Mouse (Mus musculus): ENCODE measurements around the gene Tes. TPM values are rescaled to one million over a fixed set of nuclear protein-coding genes. Genes with fewer than 3 reads are reported as not detected.

Tes gene
- polyA plus RNA-seq, 1 experiment from 2014 or later, result 41.2 TPM

GRCm38 (mm10) chr6:17087485-17087884 is 22.5 kb downstream of the Tes start:
- DNase-seq (ENCODE audit: extremely low spot score, low spot score), result peak; percentile 62
- WGBS, result 72% methylated on average over 6 of the region's 6 CpGs
- Histone ChIP-seq H3K9me3 (no peaks in the 10 kb centered on the region), H3K27ac (no peak overlapping the region), H3K4me1 (no peaks in the 10 kb centered on the region), H3K36me3 (replicated peaks) (no peaks in the 10 kb centered on the region), H3K4me3 (no peak overlapping the region), H3K27me3 (ENCODE audit: poor library complexity, severe bottlenecking) (no peaks in the 10 kb centered on the region)

GRCm38 (mm10) chr6:17097301-17097700 is 32.4 kb downstream of the Tes start:
- Histone ChIP-seq H3K4me3 (no peak overlapping the region), H3K36me3 (replicated peaks) (peaks cover 21% of the 10 kb centered on the region), H3K9me3 (no peaks in the 10 kb centered on the region), H3K4me1 (no peaks in the 10 kb centered on the region), H3K27ac (no peak overlapping the region), H3K27me3 (ENCODE audit: poor library complexity, severe bottlenecking) (no peaks in the 10 kb centered on the region)
- WGBS, result 92% methylated on average over 8 of the region's 8 CpGs
- no peak for DNase-seq (ENCODE audit: extremely low spot score, low spot score)

- Histone ChIP-seq H3K36me3 (replicated peaks) (peaks cover 21% of the 10 kb centered on the region), H3K27ac (no peak overlapping the region), H3K27me3 (ENCODE audit: poor library complexity, severe bottlenecking) (no peaks in the 10 kb centered on the region), H3K9me3 (no peaks in the 10 kb centered on the region), H3K4me1 (no peaks in the 10 kb centered on the region), H3K4me3 (no peak overlapping the region)
- DNase-seq (ENCODE audit: extremely low spot score, low spot score), result no peak
- WGBS, result 91% methylated on average over 9 of the region's 9 CpGs
Measured at GRCm38 (mm10) chr6:17098559-17098958, 33.6 kb downstream of the Tes start.

GRCm38 (mm10) chr6:17099477-17100130 is 34.7 kb downstream of the Tes start:
- H3K4me3 ChIP-seq, result no peak overlapping the region
- H3K9me3 ChIP-seq, result no peaks in the 10 kb centered on the region
- no peak overlapping the region for H3K27ac ChIP-seq
- H3K27me3 ChIP-seq (ENCODE audit: poor library complexity, severe bottlenecking), result no peaks in the 10 kb centered on the region
- no peaks in the 10 kb centered on the region for H3K4me1 ChIP-seq
- no peak for DNase-seq (ENCODE audit: extremely low spot score, low spot score)
- WGBS, result 88% methylated on average over 25 of the region's 25 CpGs
- H3K36me3 ChIP-seq (replicated peaks), result peaks cover 21% of the 10 kb centered on the region

GRCm38 (mm10) chr6:17105714-17106113 is 40.8 kb downstream of the Tes start:
- Histone ChIP-seq H3K27me3 (ENCODE audit: poor library complexity, severe bottlenecking) (no peaks in the 10 kb centered on the region), H3K9me3 (no peaks in the 10 kb centered on the region), H3K36me3 (replicated peaks) (peaks cover 8% of the 10 kb centered on the region; the same call in 1 of the 2 replicates), H3K27ac (no peak overlapping the region), H3K4me3 (no peak overlapping the region), H3K4me1 (no peaks in the 10 kb centered on the region)
- DNase-seq (ENCODE audit: extremely low spot score, low spot score), result peak; percentile 31

GRCm38 (mm10) chr6:17106493-17106892 is 41.5 kb downstream of the Tes start:
- 0 out of 2 replicates have a peak, but pooled peaks cover 1% of the 10 kb centered on the region for H3K36me3 ChIP-seq (replicated peaks)
- H3K9me3 ChIP-seq, result no peaks in the 10 kb centered on the region
- H3K27ac ChIP-seq, result no peak overlapping the region
- H3K4me3 ChIP-seq, result no peak overlapping the region
- 93% methylated on average over 5 of the region's 5 CpGs for WGBS
- no peaks in the 10 kb centered on the region for H3K4me1 ChIP-seq
- no peak for DNase-seq (ENCODE audit: extremely low spot score, low spot score)
- H3K27me3 ChIP-seq (ENCODE audit: poor library complexity, severe bottlenecking), result no peaks in the 10 kb centered on the region

- Histone ChIP-seq H3K9me3 (no peaks in the 10 kb centered on the region), H3K4me3 (no peak overlapping the region), H3K4me1 (no peaks in the 10 kb centered on the region), H3K36me3 (replicated peaks) (no peaks in the 10 kb centered on the region), H3K27ac (no peak overlapping the region), H3K27me3 (ENCODE audit: poor library complexity, severe bottlenecking) (no peaks in the 10 kb centered on the region)
- no peak for DNase-seq (ENCODE audit: extremely low spot score, low spot score)
- 88% methylated on average over 4 of the region's 4 CpGs for WGBS
Measured at GRCm38 (mm10) chr6:17109204-17109603, 44.3 kb downstream of the Tes start.

- 63% methylated on average over 6 of the region's 6 CpGs for WGBS
Measured at GRCm38 (mm10) chr6:17110564-17111100, 45.7 kb downstream of the Tes start.

GRCm38 (mm10) chr6:17112081-17112480 is 47.1 kb downstream of the Tes start:
- 93% methylated on average over 1 of the region's 1 CpGs for WGBS

More at GRCm38 (mm10) chr6:17110564-17111100, 45.7 kb downstream of the Tes start:
- H3K9me3 ChIP-seq, result no peaks in the 10 kb centered on the region
- no peaks in the 10 kb centered on the region for H3K27me3 ChIP-seq (ENCODE audit: poor library complexity, severe bottlenecking)
- H3K4me1 ChIP-seq, result no peaks in the 10 kb centered on the region
- no peaks in the 10 kb centered on the region for H3K36me3 ChIP-seq (replicated peaks)
- no peak overlapping the region for H3K27ac ChIP-seq
- no peak for DNase-seq (ENCODE audit: extremely low spot score, low spot score)
- H3K4me3 ChIP-seq, result no peak overlapping the region

GRCm38 (mm10) chr6:17112990-17113389 is 48.0 kb downstream of the Tes start:
- no peak overlapping the region for H3K4me3 ChIP-seq
- H3K4me1 ChIP-seq, result no peaks in the 10 kb centered on the region
- H3K27ac ChIP-seq, result no peak overlapping the region
- H3K9me3 ChIP-seq, result no peaks in the 10 kb centered on the region
- 86% methylated on average over 2 of the region's 2 CpGs for WGBS
- H3K27me3 ChIP-seq (ENCODE audit: poor library complexity, severe bottlenecking), result no peaks in the 10 kb centered on the region
- no peaks in the 10 kb centered on the region for H3K36me3 ChIP-seq (replicated peaks)
- DNase-seq (ENCODE audit: extremely low spot score, low spot score), result no peak

More at GRCm38 (mm10) chr6:17112081-17112480, 47.1 kb downstream of the Tes start:
- Histone ChIP-seq H3K36me3 (replicated peaks) (no peaks in the 10 kb centered on the region), H3K4me3 (no peak overlapping the region), H3K9me3 (no peaks in the 10 kb centered on the region), H3K4me1 (no peaks in the 10 kb centered on the region), H3K27ac (no peak overlapping the region), H3K27me3 (ENCODE audit: poor library complexity, severe bottlenecking) (no peaks in the 10 kb centered on the region)
- DNase-seq (ENCODE audit: extremely low spot score, low spot score), result no peak

- no peaks in the 10 kb centered on the region for H3K4me1 ChIP-seq
- no peak for DNase-seq (ENCODE audit: extremely low spot score, low spot score)
- H3K27me3 ChIP-seq (ENCODE audit: poor library complexity, severe bottlenecking), result no peaks in the 10 kb centered on the region
- WGBS, result 83% methylated on average over 5 of the region's 5 CpGs
- H3K4me3 ChIP-seq, result no peak overlapping the region
- no peaks in the 10 kb centered on the region for H3K9me3 ChIP-seq
- no peak overlapping the region for H3K27ac ChIP-seq
- H3K36me3 ChIP-seq (replicated peaks), result no peaks in the 10 kb centered on the region
Measured at GRCm38 (mm10) chr6:17114588-17114987, 49.6 kb downstream of the Tes start.

- 85% methylated on average over 2 of the region's 2 CpGs for WGBS
- no peaks in the 10 kb centered on the region for H3K4me1 ChIP-seq
- DNase-seq (ENCODE audit: extremely low spot score, low spot score), result no peak
- H3K27me3 ChIP-seq (ENCODE audit: poor library complexity, severe bottlenecking), result no peaks in the 10 kb centered on the region
- no peaks in the 10 kb centered on the region for H3K9me3 ChIP-seq
- no peaks in the 10 kb centered on the region for H3K36me3 ChIP-seq (replicated peaks)
- no peak overlapping the region for H3K4me3 ChIP-seq
- no peak overlapping the region for H3K27ac ChIP-seq
Measured at GRCm38 (mm10) chr6:17115046-17115790, 50.3 kb downstream of the Tes start.
